Mouse (Mus musculus) brain, embryonic 14.5 days (tissue): Measurements from ENCODE around the gene Dnajb12.

Source experiments
- CTCF ChIP-seq: fragments of 200-500 bp; IDR thresholded peaks from 2 replicates; pipeline ENCODE4 v1.5.1; 2012; ENCODE audit warnings: inconsistent platforms, mild to moderate bottlenecking, moderate library complexity, borderline replicate concordance; ENCODE audit not compliant: insufficient read depth, insufficient read length; ENCODE audit errors: extremely low read depth
- POLR2A ChIP-seq: fragments of 200-500 bp; IDR thresholded peaks from 2 replicates; pipeline ENCODE4 v1.6.1; 2012; ENCODE audit warnings: mild to moderate bottlenecking, inconsistent platforms, borderline replicate concordance; ENCODE audit not compliant: poor library complexity, insufficient read depth, insufficient read length, severe bottlenecking; ENCODE audit errors: extremely low read depth

- TF ChIP-seq CTCF: no peak
- TF ChIP-seq POLR2A: no peak
Measured at GRCm38 (mm10) chr10:59878823-59879222, 533 bp upstream of the Dnajb12 start.
